ENCODE assay signal across 8 mouse cellular contexts in the genomic region with DNA sequence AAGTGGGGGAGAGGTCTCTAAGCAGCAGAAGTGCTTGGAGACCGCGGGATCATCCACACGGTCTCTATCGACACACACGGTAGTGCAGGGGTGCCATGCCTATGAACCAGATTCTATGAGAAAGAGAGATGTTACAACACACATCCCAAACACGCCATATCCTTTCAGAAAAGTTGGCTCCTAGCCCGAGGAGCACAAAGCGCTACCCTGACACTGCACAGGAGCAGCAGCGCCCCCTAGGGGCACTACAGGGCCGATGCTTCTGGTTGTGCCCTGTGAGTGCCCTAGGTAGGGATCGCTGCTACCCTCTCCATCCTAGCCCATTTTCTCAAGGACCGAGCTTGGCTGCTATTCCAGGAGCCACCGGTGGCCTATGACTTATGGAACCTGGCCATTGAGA. TPM values are rescaled to one million over a fixed set of nuclear protein-coding genes. Genes with fewer than 3 reads are reported as not detected.
DNase-seq lines count a peak whose midpoint lies in the region; ATAC-seq lines count a peak whose summit lies in the region.

No protein-coding gene starts in this region.

- peak overlapping the region; percentile 51 for H3K4me2 ChIP-seq in heart, embryonic 11.5 days

- WGBS in heart, embryonic 11.5 days (ENCODE audit: insufficient replicate concordance) = 27% methylated on average over 13 of the region's 13 CpGs

- peak; percentile 81 for ATAC-seq in common myeloid progenitor, adult 5-6 weeks (replicated peaks; ENCODE audit: low read depth, poor library complexity, severe bottlenecking)
- no peak for ATAC-seq in heart, embryonic 11.5 days (replicated peaks; ENCODE audit: insufficient number of reproducible peaks, low FRiP score, low TSS enrichment)

- H3K4me1 ChIP-seq in heart, embryonic 11.5 days (ENCODE audit: control insufficient read depth, insufficient read depth, low read length) = peaks cover 19% of the 10 kb centered on the region

- no peaks in the 10 kb centered on the region for H3K36me3 ChIP-seq in heart, embryonic 11.5 days (ENCODE audit: control insufficient read depth, insufficient read depth, low read length)

- 0 out of 2 replicates have a peak overlapping the region, but pooled peaks have one; percentile 16 for H3K4me3 ChIP-seq in heart, embryonic 11.5 days (ENCODE audit: low read depth, low read length)

- no peak overlapping the region for H3K27ac ChIP-seq in heart, embryonic 11.5 days (ENCODE audit: low read depth, low read length)

- no peaks in the 10 kb centered on the region for H3K9me3 ChIP-seq in heart, embryonic 11.5 days (replicated peaks; ENCODE audit: control insufficient read depth, low read length)

- H3K27me3 ChIP-seq in heart, embryonic 11.5 days (ENCODE audit: control insufficient read depth, insufficient read depth, low read length) = no peaks in the 10 kb centered on the region

- peak; percentile 78 for DNase-seq in layer of hippocampus, adult 11-12 months (ENCODE audit: low spot score)
- no peak for DNase-seq in layer of hippocampus, adult 9-10 months (ENCODE audit: low spot score)
- peak; percentile 68 to 92 for DNase-seq in adrenal gland, adult (ENCODE audit: inconsistent age in 2 of 2, low spot score in 1 of 2)
- peak; percentile 55 to 68 for DNase-seq in kidney, postnatal 4 days
- DNase-seq in lung, postnatal 14 days = peak; percentile 62
- DNase-seq in spleen, postnatal 36 days (ENCODE audit: low spot score in 2 of 2) = peak; percentile 18 to 46

- no peak overlapping the region; the same call in 1 of the 2 replicates for H3K9ac ChIP-seq in heart, embryonic 11.5 days (ENCODE audit: low read depth, low read length)

RNA-seq across cellular contexts. Expression of a gene that starts 21.8 kb away (rescaled TPM):
- total RNA-seq in common myeloid progenitor, adult 5-6 weeks (2017) = 938 and 1,055 TPM in 2 replicates
- 287 and 296 TPM in 2 replicates for polyA plus RNA-seq in heart, embryonic 11.5 days (2014; fragmentation: Nextera tagmentation; extraction: Ambion mirVana)

RNA-seq across cellular contexts. Expression of a gene that starts 45.0 kb away (rescaled TPM):
- not detected in 2 replicates for total RNA-seq in common myeloid progenitor, adult 5-6 weeks (2017)
- not detected in 2 replicates for polyA plus RNA-seq in heart, embryonic 11.5 days (2014; fragmentation: Nextera tagmentation; extraction: Ambion mirVana)

RNA-seq across cellular contexts. Expression of a gene that starts 45.1 kb away (rescaled TPM):
- not detected in 2 replicates for total RNA-seq in common myeloid progenitor, adult 5-6 weeks (2017)
- polyA plus RNA-seq in heart, embryonic 11.5 days (2014; fragmentation: Nextera tagmentation; extraction: Ambion mirVana) = not detected in 2 replicates
